Mouse (Mus musculus): ENCODE measurements around the gene Ttc1.

GRCm38 (mm10) chr11:43696623-43697022 lies 51.2 kb downstream of the Ttc1 start:
- TF ChIP-seq CTCF (IDR thresholded peaks at IDR 0.05; ENCODE audit: low read depth): no peak
- no peak for TF ChIP-seq EP300 (optimal IDR thresholded peaks at IDR 0.05)

All from stomach, postnatal 0 days (tissue).